Mouse (Mus musculus) kidney, postnatal 0 days (tissue): Measurements from ENCODE around the gene Lpxn. TPM values are rescaled to one million over a fixed set of nuclear protein-coding genes. Genes with fewer than 3 reads are reported as not detected.

Experiments used
- ATAC-seq: fragments of 200-750 bp; cut with Nextera tagmentation; replicated peaks from 2 replicates; pipeline ENCODE4 v1.8.0; 2017; ENCODE audit warnings: low read depth, moderate number of reproducible peaks, moderate TSS enrichment, moderate library complexity; ENCODE audit not compliant: low FRiP score
- DNase-seq: peaks from one replicate; pipeline ENCODE4 v3.0.0-alpha.2; 2016; ENCODE audit warnings: low spot score
- H3K27ac ChIP-seq: fragments of 300-500 bp; sonication (generic); 2 replicates; pipeline ENCODE4 v1.5.1; 2014; ENCODE audit warnings: mild to moderate bottlenecking
- H3K27me3 ChIP-seq: fragments of 300-500 bp; sonication (generic); 2 replicates; pipeline ENCODE4 v1.6.1; 2014; ENCODE audit warnings: low read length, mixed read lengths; ENCODE audit not compliant: insufficient read depth
- H3K36me3 ChIP-seq: fragments of 300-500 bp; sonication (generic); 2 replicates; pipeline ENCODE4 v1.6.1; 2014; ENCODE audit warnings: low read length, mixed read lengths; ENCODE audit not compliant: insufficient read depth
- H3K4me1 ChIP-seq: fragments of 300-500 bp; sonication (generic); replicated peaks from 2 replicates; pipeline ENCODE4 v1.6.1; 2014; ENCODE audit warnings: antibody characterized with exemption, low read length, mixed read lengths; ENCODE audit not compliant: insufficient read depth
- H3K4me2 ChIP-seq: fragments of 300-500 bp; sonication (generic); 2 replicates; pipeline ENCODE4 v1.6.1; 2014; ENCODE audit warnings: mild to moderate bottlenecking, low read length, moderate library complexity, mixed read lengths
- H3K4me3 ChIP-seq: fragments of 300-500 bp; sonication (generic); replicated peaks from 2 replicates; pipeline ENCODE4 v1.5.1; 2014; ENCODE audit warnings: low read depth, low read length
- H3K9ac ChIP-seq: fragments of 300-500 bp; sonication (generic); 2 replicates; pipeline ENCODE4 v1.6.1; 2014; ENCODE audit warnings: low read depth, low read length
- H3K9me3 ChIP-seq: fragments of 300-500 bp; sonication (generic); replicated peaks from 2 replicates; pipeline ENCODE4 v1.6.1; 2016; ENCODE audit warnings: low read length, inconsistent platforms, mixed read lengths
- CTCF ChIP-seq: IDR thresholded peaks from 2 replicates; pipeline ENCODE4 v1.5.1; 2016; ENCODE audit warnings: antibody characterized with exemption, low read depth, mild to moderate bottlenecking, moderate library complexity
- WGBS: fragments of 180-500 bp; shearing (Covaris S2); extraction: QIAGEN DNeasy Blood & Tissue Kit; methylation state at CpG from one replicate; pipeline ENCODE4 v1.1.7; 2014; 5-methylcytosine and 5-hydroxymethylcytosine counted together
- polyA plus RNA-seq: library from polyadenylated mRNA; unstranded; fragments of >200 nt; fragmentation: Nextera tagmentation; extraction: Ambion mirVana; gene quantifications from 2 replicates; pipeline ENCODE4 v1.2.1, GENCODE M21; 2015

Lpxn gene
- polyA plus RNA-seq, 1 experiment from 2014 or later, result 2.2 TPM

GRCm38 (mm10) chr19:12856983-12857382 lies 61.0 kb downstream of the Lpxn start, which contains the start of gene Olfr1444:
TSS of gene Olfr1444 (plus strand) at chr19:12857283.
- H3K27me3 ChIP-seq, result no peaks in the 10 kb centered on the region
- TF ChIP-seq CTCF, result no peak
- H3K36me3 ChIP-seq, result no peaks in the 10 kb centered on the region
- ATAC-seq (no peak), DNase-seq (no peak)
- no peak within 1 kb of the TSS for H3K27ac ChIP-seq
- no peaks in the 10 kb centered on the region for H3K9me3 ChIP-seq
- H3K4me1 ChIP-seq, result no peaks in the 10 kb centered on the region
- H3K9ac ChIP-seq, result no peak within 1 kb of the TSS
- WGBS, result 62% methylated on average over 1 of the region's 1 CpGs
- no peak within 1 kb of the TSS for H3K4me2 ChIP-seq
- H3K4me3 ChIP-seq, result no peak within 1 kb of the TSS

Other genes with a start within 250 kb of the Lpxn start
- gene Gm4952, start 196.2 kb upstream of the Lpxn start, polyA plus RNA-seq, result 0.33 and 0.46 TPM in 2 replicates
- gene Glyat, start 162.9 kb upstream of the Lpxn start, polyA plus RNA-seq, result 37.0 and 41.7 TPM in 2 replicates
- gene Olfr1442, start 125.8 kb upstream of the Lpxn start, polyA plus RNA-seq, result 0.11 and 0.18 TPM in 2 replicates
- not detected in 2 replicates for gene Olfr1443, start 118.1 kb upstream of the Lpxn start, polyA plus RNA-seq
- 138 and 140 TPM in 2 replicates for gene Keg1, start 100.4 kb upstream of the Lpxn start, polyA plus RNA-seq
- gene Cntf, start 30.6 kb upstream of the Lpxn start, polyA plus RNA-seq, result 4.9 TPM in 2 replicates
- gene Zfp91, start 67 bp upstream of the Lpxn start, polyA plus RNA-seq, result 15.3 TPM in 2 replicates
- gene Gm5244, start 50.5 kb downstream of the Lpxn start, polyA plus RNA-seq, result not detected in 2 replicates
- not detected in 2 replicates for gene Olfr1444, start 61.1 kb downstream of the Lpxn start, polyA plus RNA-seq
- gene Olfr1445, start 87.7 kb downstream of the Lpxn start, polyA plus RNA-seq, result not detected in 2 replicates
- gene Olfr1446, start 97.3 kb downstream of the Lpxn start, polyA plus RNA-seq, result not detected in 2 replicates
- gene Olfr1447, start 107.5 kb downstream of the Lpxn start, polyA plus RNA-seq, result not detected in 2 replicates
- not detected in 2 replicates for gene Olfr1448, start 128.2 kb downstream of the Lpxn start, polyA plus RNA-seq
- gene Olfr1449, start 134.6 kb downstream of the Lpxn start, polyA plus RNA-seq, result not detected in 2 replicates
- gene Olfr1450, start 154.1 kb downstream of the Lpxn start, polyA plus RNA-seq, result not detected in 2 replicates
- gene Olfr1451, start 198.8 kb downstream of the Lpxn start, polyA plus RNA-seq, result not detected in 2 replicates
- not detected in 2 replicates for gene Olfr1453, start 232.1 kb downstream of the Lpxn start, polyA plus RNA-seq